Mouse (Mus musculus): ENCODE data around the gene Ptgs1.
"Not testable (repeated sequence)": the region's sequence is repeated elsewhere in the genome, so short reads cannot be mapped to it uniquely, and the experiment has no call there.

- TF ChIP-seq CTCF, EP300 (IDR thresholded peaks at IDR 0.05): not testable (repeated sequence)
Measured at GRCm38 (mm10) chr2:36189200-36189599, 41.0 kb upstream of the Ptgs1 start.
